Mouse (Mus musculus) ovary, postnatal 14 days (tissue): Measurements from ENCODE around the gene Kdelr3.

Experiments
- DNase-seq: peaks from one replicate; pipeline ENCODE4 v3.0.0; 2022; ENCODE audit warnings: low spot score

The Kdelr3 gene

DNA sequence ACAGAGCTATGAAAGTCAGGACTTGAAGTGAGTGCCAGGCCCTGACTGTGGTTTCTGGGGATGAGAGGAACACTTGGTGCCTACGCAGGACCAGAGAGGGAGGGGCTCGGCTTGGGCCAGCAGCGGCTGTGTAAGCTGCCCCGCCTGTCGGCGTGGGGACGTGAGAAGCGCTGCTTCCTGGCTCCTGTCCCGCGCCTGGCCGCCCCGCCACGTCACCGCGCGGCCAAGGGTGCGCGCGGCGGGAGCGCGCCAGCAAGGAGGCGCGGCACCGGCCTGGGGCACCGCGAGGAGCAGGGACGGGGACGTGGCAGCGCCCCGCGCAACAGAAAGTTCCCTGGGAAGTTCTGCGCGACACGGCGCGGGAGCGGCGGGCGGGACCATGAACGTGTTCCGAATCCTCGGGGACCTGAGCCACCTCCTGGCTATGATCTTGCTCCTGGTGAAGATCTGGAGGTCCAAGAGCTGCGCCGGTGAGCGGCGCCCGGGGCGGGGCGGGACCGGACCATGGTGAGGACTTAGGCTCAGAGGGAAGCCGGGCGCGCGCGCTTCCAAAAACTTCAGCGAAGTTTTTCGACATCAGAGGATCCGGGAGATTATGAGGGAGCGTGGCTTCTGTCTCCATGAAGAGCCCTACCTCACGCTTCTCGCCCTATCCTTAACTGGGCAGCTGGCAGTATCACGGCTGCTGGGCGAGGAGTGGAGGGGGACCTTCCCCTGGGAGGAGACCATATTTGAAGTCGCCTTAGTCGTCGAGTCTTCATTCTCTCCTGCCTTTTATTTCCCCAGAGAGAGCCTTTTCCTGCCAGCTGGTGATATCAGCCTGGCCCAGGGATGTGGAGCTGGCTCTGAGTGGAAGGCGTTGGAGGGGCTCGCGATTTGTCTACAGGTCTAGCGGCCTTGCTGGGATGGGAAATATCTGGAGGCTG lies at the start of gene Kdelr3:
Gene Kdelr3 (plus strand): TSS at position 241 of the 926 bp plus-strand sequence.
- DNase-seq, result peak; percentile 75

DNA sequence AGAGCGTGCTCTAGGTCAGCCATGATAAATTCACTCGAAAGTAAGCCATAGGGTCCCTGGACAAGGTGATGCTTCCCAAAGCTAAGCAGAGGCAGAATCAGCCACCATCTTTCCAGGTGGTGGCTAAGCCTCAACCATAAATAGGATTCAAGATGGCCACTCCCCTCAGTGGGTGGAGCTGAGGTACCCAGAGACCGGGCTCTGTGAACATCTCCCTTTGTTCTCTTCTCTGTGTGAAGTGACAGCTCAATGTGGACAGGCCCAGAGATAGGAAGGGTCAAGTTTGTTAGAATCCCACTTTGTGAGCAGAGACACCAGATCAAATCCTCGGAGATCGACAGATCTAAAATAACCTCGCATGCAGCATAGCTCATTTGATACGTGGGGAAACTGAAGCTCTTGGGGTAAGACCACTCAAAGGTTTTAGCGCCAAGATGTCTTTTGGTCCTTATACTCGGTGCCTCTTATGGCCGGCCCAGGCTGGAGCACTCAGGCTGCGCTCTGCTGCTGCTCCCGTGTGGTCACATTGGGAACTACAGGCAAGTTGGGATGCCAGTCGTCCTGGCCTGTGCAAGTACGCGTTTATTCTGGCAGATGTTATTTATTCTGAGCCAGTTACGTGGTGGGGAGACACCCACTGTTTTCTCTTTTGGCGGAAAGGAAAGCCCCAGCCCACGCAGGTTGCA lies 49.5 kb upstream of the Kdelr3 start:
- DNase-seq, result peak; percentile 87

DNA sequence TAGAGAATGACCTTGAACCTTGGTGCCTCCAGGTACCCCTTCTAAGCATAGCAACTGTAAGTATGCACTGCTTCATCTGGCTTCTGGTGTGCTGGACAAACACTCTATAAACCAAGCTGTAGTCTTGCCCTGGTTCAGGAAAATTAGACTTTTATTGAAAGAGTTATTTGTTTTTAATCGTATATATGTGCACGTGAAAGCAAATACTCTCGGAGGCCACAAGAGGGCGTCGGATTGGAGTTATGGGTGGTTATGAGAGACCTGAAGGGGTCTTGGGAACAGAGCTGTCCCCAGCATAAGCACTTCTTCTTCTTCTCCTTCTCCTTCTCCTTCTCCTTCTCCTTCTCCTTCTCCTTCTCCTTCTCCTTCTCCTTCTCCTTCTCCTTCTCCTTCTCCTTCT lies 46.6 kb upstream of the Kdelr3 start:
- no peak for DNase-seq

DNA sequence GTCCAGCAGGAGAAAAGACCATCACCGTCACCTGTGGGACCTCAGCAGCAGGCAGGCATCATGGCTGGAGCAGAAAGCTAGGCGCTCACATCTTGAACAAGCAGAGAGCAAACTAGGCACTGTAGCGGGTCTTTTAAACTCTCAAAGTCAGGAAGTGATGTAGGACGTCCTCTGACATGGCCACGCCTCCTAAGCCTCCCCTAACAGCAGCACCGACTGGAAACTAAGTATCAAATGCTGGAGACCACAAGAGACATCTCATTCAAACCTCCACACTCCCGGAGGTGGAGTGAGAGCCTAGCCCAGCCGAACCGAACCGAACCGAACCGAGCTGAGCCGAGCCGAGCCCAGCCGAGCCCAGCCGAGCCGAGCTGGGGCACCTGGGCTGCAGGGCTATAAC lies 45.6 kb upstream of the Kdelr3 start:
- DNase-seq, result no peak

DNA sequence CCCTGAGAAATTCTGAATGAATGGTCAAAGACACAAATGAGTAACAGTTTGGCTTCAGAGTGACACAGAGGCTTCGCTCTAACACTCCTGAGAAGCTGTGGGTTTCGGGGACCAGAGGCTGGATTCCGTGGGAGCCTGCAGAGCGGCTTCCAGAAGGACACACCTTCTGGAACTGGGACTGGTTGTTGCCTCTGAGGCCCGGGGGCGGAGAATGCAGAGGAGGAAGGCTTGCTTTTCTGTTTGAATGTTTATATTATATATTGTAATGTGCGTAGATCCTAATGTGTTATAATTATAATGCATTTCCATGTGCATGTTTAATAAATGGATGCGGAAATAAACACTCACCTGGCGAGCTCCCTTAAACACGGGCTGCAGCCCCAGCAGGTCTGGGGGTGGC lies 45.1 kb upstream of the Kdelr3 start:
- DNase-seq, result no peak

DNA sequence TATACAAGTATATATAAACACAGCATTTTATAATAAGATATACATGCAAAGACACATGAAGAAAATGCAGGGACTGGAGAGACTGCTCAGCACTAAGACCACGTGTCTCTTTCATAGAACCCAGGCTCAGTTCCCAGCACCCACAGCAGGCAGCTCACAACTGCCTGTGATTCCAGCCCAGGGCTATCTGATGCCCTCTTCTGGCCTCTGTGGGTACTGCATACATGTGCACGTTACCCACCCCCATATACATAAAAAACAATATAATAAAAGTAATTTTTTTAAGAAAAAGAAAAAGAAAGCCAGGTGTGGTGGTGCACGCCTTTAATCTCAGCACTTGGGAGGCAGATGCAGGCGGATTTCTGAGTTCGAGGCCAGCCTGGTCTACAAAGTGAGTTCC lies 43.2 kb upstream of the Kdelr3 start:
- DNase-seq, result no peak

DNA sequence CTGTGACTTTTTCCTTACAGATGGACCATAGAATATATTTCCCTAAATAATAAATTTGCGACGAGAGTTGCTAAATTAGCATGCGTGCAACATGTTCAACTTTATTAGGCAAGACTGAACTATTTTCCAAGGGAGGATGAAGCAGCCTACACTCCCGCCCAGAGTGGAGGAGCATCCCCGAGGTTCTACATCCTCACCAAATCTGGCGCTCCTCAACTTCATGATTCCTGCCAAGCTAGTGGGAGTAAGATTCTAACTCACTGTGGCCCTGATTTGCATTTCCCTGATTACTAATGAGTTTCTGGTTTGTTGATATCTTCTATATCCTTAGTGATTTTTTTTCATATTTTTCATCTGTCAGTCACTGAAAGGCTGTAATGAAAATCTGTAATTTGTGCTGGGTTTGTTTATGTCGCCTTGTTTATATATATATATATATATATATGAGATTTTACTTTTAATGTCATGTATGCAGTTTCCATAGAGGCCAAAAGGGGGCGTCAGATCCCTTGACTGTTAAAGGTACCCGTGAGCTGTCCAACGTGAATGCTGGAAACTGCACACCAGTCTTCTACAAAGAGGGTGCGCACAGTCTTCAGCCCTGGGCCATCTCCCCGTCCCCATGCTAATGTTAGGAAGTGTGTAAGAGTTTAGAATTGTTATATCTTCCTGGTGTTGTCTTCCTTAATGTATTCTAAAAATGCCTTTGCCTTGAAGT lies 42.4 kb upstream of the Kdelr3 start:
- no peak for DNase-seq

DNA sequence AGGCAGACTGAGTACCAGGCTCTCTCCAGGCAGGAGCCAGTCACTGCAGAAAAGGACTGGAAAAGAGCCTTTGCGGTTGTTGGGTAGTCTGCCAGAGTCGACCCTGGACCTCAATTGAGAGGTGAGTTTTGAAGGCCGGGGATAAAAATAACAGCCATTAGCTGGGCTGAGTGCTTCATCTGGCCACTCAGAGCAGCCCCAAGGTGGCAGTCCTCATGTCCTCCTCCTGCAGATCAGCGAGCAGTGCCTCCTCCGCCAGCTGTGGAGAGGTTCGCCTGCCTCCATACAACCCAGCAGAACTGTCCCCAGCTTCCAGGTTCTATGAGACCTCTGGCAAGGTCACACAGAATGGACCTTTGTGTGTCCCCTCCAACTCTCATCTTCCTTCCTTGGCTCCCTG lies 39.0 kb upstream of the Kdelr3 start:
- DNase-seq, result no peak

DNA sequence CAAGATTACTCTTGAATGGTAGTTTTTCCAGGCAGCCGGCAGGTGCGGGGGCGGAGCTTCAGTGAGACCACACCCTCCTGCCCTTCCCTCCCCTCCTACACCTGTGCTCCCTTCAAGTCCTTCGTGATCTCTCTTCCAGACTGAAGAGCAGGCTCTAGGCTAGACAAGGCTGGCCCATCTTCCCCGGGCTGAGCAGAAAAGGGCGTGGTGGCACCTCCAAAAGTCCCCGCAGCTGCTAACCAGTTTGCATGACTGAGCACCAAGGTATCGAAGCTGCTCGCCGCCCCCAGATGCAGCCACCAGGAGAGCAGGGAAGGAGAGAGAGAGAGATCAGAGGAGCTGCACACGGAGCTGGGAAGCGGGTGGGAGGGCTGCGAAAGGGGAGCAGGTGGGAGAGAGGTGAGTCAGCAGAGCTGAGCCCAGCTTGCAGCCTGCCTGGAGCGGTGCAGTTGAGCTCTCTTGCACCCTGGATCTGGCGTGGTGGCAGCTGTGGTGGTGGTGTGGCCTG lies 35.0 kb upstream of the Kdelr3 start:
- DNase-seq, result no peak

DNA sequence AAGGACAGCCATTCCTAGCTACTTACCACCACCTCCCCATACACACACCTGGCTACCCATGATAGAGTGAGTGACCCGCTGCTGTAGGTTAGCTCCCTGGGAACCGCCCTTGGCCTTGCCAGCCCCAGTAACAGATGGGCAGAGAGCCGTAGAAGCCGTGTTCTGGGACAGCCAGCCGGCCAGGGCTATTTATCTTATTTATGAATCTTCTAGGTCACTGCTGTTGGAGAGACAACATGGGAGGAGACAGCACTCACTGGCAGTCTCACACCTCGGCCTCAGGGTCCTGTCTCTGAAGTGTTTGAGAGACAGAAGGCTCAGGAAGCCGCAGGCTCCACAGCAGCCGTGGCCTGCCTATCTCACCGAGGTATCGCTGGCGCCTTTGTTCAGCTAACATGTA lies 26.7 kb upstream of the Kdelr3 start:
- no peak for DNase-seq

DNA sequence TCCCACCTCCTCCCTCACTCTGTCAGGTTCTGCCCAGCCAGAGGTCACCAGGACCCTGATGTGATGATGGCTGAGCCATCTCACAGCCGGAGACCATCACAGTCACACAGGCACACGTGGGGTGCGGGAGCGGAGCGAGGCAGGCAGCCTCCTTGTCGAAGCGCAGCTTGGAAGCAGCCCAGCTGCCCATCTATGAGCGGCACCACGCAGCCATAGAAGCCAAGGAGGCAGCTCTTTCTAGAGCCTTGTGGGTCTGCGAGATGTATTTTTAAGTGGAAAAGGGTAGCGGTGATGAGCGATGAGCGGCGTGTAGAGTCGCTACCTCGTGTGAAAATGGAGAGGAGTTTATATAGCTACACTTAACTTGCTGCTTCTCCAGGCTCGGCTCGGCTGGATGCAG lies 22.7 kb upstream of the Kdelr3 start:
- no peak for DNase-seq

DNA sequence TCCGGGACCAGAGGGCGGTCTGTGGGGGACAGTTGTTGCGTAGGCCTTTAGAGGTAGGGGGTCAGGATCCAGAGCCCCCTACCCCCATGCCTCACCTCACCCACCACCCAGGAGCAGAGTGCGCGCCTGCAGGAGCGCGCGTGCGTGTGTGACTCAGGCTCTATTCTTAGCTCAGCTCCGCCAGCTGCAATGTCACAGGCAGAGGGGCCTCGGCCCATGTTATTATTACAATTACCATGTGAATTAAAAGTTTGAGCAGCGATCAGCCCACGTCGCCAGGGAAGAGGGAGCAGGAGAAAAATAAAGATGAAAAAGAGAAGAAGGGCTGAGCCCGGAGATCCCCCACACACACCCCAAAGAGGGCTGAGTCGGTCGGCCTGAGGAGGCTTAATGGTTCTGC lies 16.1 kb upstream of the Kdelr3 start:
- no peak for DNase-seq

DNA sequence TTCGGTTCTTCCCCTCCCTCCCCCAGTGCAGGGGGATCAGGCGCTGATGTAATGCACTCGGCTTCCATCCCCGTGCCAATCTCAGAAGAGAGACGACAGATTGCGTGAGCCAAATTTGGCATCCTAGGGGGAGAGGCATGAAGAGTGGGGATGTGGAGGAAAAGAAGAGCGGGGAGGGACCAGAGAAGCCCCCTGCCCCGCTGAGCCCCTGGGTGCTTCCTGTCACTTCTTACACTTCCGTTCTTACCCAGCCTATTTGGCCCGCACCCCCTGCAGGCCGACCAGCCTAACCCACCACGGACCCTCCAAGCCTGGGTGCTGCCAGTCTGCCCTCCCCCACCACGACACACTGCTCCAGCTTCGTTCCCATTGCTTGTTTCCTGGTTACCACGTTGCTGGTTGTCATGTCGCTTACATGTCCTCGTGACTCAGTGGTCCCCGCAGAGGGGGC lies 13.3 kb upstream of the Kdelr3 start:
- no peak for DNase-seq

DNA sequence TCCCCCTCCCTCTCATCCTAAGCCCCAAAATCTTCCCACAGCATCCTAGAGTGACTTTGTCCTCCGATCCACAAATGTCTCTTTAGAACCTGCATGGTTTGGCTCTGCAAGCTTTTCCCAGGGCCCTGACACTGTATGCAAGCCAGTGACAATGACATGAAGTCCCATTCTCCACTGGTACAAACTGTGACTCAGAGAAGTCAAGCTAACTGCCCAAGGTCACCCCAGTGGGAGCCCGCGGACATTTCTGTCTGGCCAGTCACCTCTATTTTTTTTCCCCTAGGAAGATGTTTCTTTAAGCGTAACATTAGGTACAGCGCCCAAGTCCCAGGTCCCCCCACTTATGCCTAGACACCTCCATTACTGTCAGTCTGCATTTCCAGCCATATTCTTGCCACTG lies 12.8 kb upstream of the Kdelr3 start:
- no peak for DNase-seq

DNA sequence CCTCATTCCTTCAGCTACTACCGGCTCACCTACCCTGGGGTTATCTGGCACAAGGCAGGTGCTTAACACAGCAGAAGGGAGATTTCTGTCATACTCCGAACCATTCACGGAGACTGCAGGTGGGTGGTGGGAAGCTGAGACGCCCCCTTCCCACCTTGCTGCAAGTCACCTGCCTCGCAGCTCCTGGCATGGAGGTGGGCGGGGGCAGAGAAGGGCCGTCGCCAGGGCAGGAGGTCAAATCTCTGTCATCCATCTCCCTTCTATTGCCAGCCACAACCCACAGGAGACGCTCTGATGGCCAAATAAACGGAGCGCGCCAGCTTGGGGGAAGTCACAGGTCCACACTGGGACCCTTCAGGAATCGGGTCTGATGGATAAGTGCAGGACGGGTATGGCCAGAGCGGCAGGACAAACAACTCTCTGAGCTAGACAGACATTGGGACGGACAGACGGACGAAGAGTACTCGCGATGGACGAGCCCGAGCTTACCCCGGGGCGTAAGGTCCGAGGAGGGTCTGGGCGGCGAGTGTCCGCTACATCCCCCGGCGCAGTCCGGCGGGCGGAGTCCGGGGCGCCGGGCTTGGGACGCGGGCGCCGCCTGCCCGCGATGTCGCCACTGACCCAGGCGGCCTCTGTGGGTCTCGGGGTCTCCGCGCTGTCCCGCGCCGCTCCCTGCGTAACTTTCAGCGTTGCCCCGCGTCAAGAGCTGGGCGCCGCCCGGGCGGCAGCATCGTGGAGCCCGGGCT lies 11.3 kb upstream of the Kdelr3 start, which contains the start of gene Kcnj4:
Gene Kcnj4 (minus strand): TSS at position 535 of the 746 bp plus-strand sequence.
- no peak for DNase-seq

DNA sequence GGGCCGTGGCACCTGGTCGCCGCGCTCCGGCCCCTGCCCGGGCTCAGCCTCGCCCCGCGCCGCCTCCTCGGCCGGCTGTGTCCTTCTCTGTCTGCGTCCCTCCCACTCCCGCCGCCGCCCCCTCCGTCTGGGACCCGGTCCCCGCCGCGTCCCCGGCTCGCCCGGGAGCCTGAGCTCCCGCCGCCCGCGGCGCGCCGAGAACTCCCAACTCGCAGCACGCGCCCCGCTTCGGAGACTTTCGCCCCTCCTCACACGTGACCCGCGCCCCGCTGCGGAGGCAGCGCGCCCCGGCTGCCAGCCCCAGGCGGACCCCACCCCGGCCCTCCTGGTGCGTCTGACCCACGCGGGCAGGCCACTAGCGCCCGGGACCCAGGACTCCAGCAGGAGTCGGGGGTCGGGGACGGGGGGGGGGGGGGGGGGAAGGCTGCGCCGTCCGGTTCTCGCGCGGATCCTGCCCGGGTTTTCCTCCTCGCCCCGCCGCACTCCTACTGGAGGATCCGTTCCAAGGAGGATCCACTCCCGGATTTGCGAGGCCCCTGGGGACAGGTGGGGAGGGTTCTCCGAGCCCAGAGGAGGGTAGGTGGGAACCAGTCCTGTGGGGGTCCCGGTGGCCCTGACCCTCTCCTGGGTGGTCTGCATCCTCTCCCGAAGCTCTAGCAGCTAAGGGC lies 10.5 kb upstream of the Kdelr3 start:
- peak; percentile 52 for DNase-seq

DNA sequence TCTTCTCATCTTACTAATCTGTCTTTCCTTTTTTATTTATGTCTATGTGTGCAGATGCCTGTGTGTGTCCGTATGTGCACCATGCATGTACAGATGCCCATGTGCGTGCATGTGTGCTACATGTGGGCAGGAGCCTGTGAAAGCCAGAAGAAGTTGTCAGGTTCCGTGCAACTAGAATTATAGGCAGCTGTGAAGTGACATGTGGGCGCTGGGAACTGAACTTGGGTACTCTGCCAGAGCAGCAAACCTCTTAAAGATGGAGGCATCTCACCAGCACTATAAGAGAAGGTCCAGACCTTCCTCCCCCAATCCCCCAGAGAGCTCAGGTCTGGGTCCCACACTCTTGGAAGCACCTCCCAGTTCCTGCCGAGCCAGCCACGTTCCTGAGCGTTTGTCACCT lies 9.8 kb upstream of the Kdelr3 start:
- no peak for DNase-seq

DNA sequence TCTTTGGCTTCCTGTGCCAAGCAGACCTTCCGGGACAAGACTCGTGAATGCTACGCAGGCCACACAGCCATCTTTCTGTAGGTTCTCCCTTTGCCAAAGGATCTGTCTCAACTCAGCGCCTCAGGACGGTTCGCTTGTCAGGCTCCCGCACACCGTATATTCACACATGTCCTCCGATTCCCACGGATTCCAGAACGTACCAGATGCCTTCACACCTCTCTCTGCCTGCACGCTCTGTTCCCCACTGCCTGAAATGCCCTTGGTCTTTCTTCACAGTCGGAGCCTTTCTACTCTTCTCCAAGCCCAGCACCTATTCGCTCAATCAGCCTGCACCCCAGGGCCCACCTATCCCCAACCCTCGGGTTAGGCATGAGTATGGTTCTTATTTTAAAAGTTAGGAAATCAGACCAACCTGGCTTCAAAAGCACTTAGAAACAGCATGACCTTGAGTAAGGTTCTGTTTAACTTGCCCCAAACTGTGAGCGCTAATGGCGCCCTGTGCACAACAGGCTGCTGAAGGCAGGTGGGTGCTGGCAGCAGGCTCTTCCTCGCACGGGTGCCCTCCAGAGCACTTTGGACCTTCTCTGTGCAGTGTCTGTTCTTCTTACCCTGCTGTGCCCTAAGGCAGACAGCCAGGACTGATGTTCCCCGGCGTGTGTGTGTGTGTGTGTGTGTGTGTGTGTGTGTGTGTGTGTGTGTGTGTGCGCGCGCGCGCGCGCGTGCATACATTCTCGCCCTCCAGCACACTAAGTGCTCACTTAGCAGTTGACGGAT lies 9.0 kb upstream of the Kdelr3 start:
- no peak for DNase-seq

DNA sequence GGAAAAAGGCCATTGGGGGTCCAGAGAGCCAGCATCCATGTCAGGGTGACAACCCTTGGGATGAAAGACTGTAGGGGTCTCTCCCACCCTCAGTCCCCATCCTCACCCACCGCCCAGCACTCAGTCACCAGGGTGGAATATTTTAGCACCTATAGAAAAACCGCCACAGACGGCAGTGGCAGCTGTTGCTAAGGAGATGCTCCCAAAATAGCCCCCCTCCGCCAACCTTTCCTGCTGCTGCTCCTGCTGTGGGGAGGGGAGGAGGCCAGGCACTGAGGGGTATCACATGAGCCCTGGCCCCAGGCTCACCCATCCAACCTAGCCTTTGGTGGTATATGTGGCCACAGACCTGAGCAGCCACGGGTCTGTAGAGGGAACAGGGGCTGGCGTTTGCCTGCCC lies 6.2 kb upstream of the Kdelr3 start:
- no peak for DNase-seq

DNA sequence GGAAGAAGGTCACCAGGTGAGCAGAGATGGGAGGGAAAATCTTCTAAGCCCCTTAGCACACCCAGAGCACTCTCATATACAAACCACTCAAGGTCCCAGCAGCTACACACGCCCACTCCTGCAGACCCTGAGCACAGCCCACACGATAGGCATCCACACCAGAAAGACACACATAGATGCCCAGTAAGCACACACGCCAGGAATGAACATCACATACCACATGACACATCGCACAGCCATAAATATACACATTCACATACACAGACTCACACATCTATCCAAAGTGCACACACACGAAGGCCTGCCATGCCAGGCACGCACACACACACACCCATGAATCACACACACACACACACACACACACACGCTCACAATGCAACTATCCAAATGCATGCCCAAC lies 5.8 kb upstream of the Kdelr3 start:
- DNase-seq, result no peak
